Mouse (Mus musculus) bone marrow, adult 2 months (tissue): ENCODE data around the gene Tomm20. TPM values are rescaled to one million over a fixed set of nuclear protein-coding genes. Genes with fewer than 3 reads are reported as not detected.

Experiments used
- H3K27ac ChIP-seq: fragments of 200-500 bp; 2 replicates; pipeline ENCODE4 v1.5.1; 2012; ENCODE audit warnings: low read depth, mild to moderate bottlenecking, control low read depth, inconsistent platforms, low read length; ENCODE audit not compliant: control insufficient read depth, poor library complexity, insufficient read depth
- H3K4me1 ChIP-seq: fragments of 200-500 bp; 2 replicates; pipeline ENCODE4 v1.6.1; 2011; ENCODE audit warnings: low read length; ENCODE audit not compliant: control insufficient read depth, insufficient read depth
- H3K4me3 ChIP-seq: fragments of 200-500 bp; replicated peaks from 2 replicates; pipeline ENCODE3; 2011; ENCODE audit warnings: mild to moderate bottlenecking, low read depth, low read length, control low read depth; ENCODE audit not compliant: control insufficient read depth
- CTCF ChIP-seq: fragments of 200-500 bp; IDR thresholded peaks from 2 replicates; pipeline ENCODE4 v1.5.1; 2011; ENCODE audit warnings: low read length, control low read depth; ENCODE audit not compliant: control insufficient read depth, insufficient read depth
- POLR2A ChIP-seq: fragments of 200-500 bp; IDR thresholded peaks from 2 replicates; pipeline ENCODE4 v1.6.1; 2011; ENCODE audit warnings: low read depth, mild to moderate bottlenecking, control low read depth, low read length, borderline replicate concordance; ENCODE audit not compliant: control insufficient read depth
- WGBS: fragments of 180-500 bp; shearing (Covaris S2); methylation state at CpG from one replicate; pipeline ENCODE4 v1.1.7; 2018; 5-methylcytosine and 5-hydroxymethylcytosine counted together
- polyA plus RNA-seq: library from polyadenylated mRNA; stranded (reverse); fragments of >200 nt; gene quantifications from 2 replicates; pipeline ENCODE4 v1.2.4, GENCODE M21; 2011; ENCODE audit warnings: low replicate concordance; ENCODE audit not compliant: missing spikeins, insufficient read depth, insufficient read length

Gene Tomm20
- polyA plus RNA-seq, 1 experiment: 91.8 TPM

GRCm38 (mm10) chr8:126944781-126945691 lies 608 bp downstream of the Tomm20 start:
- peak overlapping the region; percentile 95 for H3K4me3 ChIP-seq
- WGBS: under 1% methylated on average over 46 of the region's 46 CpGs
- TF ChIP-seq POLR2A: no peak
- no peak for TF ChIP-seq CTCF
- peaks cover 6% of the 10 kb centered on the region; the same call in 1 of the 2 replicates for H3K4me1 ChIP-seq
- H3K27ac ChIP-seq: peak overlapping the region; percentile 79

GRCm38 (mm10) chr8:126943565-126943964 lies 2.1 kb downstream of the Tomm20 start:
- 70% methylated on average over 7 of the region's 7 CpGs for WGBS
- H3K4me1 ChIP-seq: peaks cover 6% of the 10 kb centered on the region; the same call in 1 of the 2 replicates

GRCm38 (mm10) chr8:126937337-126937736 lies 8.3 kb downstream of the Tomm20 start:
- WGBS: 91% methylated on average over 3 of the region's 3 CpGs
- Histone ChIP-seq H3K27ac (no peak overlapping the region), H3K4me3 (no peak overlapping the region), H3K4me1 (no peaks in the 10 kb centered on the region)
- no peak for TF ChIP-seq CTCF
- TF ChIP-seq POLR2A: no peak

More at GRCm38 (mm10) chr8:126943565-126943964, 2.1 kb downstream of the Tomm20 start:
- TF ChIP-seq POLR2A (no peak), CTCF (no peak)
- H3K4me3 ChIP-seq: no peak overlapping the region
- H3K27ac ChIP-seq: no peak overlapping the region

GRCm38 (mm10) chr8:126935932-126936331 lies 9.7 kb downstream of the Tomm20 start:
- no peaks in the 10 kb centered on the region for H3K4me1 ChIP-seq
- peak; percentile 34; the same call in 1 of the 2 replicates for TF ChIP-seq CTCF
- TF ChIP-seq POLR2A: no peak
- no peak overlapping the region for H3K4me3 ChIP-seq
- no peak overlapping the region for H3K27ac ChIP-seq

GRCm38 (mm10) chr8:126935387-126935786 lies 10.3 kb downstream of the Tomm20 start:
- TF ChIP-seq POLR2A: no peak
- TF ChIP-seq CTCF: no peak
- H3K4me3 ChIP-seq: no peak overlapping the region
- WGBS: 95% methylated on average over 2 of the region's 2 CpGs
- H3K27ac ChIP-seq: no peak overlapping the region
- H3K4me1 ChIP-seq: no peaks in the 10 kb centered on the region

GRCm38 (mm10) chr8:126932656-126933055 lies 13.0 kb downstream of the Tomm20 start:
- peaks cover 5% of the 10 kb centered on the region for H3K4me1 ChIP-seq
- H3K4me3 ChIP-seq: no peak overlapping the region
- H3K27ac ChIP-seq: no peak overlapping the region
- TF ChIP-seq POLR2A (no peak), CTCF (no peak)
- 77% methylated on average over 1 of the region's 1 CpGs for WGBS

- WGBS: 98% methylated on average over 1 of the region's 1 CpGs
- H3K4me3 ChIP-seq: no peak overlapping the region
- H3K27ac ChIP-seq: no peak overlapping the region
- TF ChIP-seq POLR2A: no peak
- no peak for TF ChIP-seq CTCF
- H3K4me1 ChIP-seq: peaks cover 5% of the 10 kb centered on the region
Measured at GRCm38 (mm10) chr8:126932249-126932648, 13.4 kb downstream of the Tomm20 start.

GRCm38 (mm10) chr8:126931720-126932119 lies 13.9 kb downstream of the Tomm20 start:
- 39% methylated on average over 2 of the region's 2 CpGs for WGBS
- TF ChIP-seq CTCF: no peak
- no peak for TF ChIP-seq POLR2A
- Histone ChIP-seq H3K4me3 (no peak overlapping the region), H3K4me1 (peaks cover 5% of the 10 kb centered on the region), H3K27ac (no peak overlapping the region)
